Mouse (Mus musculus): ENCODE data around the gene Tbx6. TPM values are rescaled to one million over a fixed set of nuclear protein-coding genes. Genes with fewer than 3 reads are reported as not detected.
"Not testable (repeated sequence)": the region's sequence is repeated elsewhere in the genome, so short reads cannot be mapped to it uniquely, and the experiment has no call there.

Tbx6 gene
- polyA plus RNA-seq, 1 experiment = not detected

DNA sequence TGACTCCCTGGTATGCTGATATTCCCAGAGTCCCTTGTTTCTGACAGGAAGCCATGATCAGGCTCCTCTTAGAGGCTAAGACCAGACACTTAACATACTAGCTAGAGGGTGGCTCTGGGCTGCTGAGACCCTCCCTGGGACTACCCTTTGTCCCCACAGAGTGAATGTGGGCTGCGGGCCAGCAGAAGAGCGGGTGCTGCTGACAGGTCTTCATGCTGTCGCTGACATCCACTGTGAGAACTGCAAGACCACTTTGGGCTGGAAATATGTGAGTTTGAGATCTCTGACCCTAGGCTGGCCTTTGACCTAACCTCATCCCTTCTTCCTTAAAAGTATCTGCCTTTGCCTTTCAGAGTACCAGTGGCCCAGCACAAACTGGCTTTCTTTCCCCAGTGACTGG, 3.1 kb upstream of the Tbx6 start:
- H3K27ac ChIP-seq (replicated peaks; ENCODE audit: low read depth, low read length) = peak overlapping the region; percentile 65
- H3K4me1 ChIP-seq (ENCODE audit: control insufficient read depth, insufficient read depth, insufficient read length, low read length) = peaks cover 15% of the 10 kb centered on the region
- H3K4me3 ChIP-seq (ENCODE audit: insufficient read depth, low read depth, low read length) = peak overlapping the region; percentile 66

DNA sequence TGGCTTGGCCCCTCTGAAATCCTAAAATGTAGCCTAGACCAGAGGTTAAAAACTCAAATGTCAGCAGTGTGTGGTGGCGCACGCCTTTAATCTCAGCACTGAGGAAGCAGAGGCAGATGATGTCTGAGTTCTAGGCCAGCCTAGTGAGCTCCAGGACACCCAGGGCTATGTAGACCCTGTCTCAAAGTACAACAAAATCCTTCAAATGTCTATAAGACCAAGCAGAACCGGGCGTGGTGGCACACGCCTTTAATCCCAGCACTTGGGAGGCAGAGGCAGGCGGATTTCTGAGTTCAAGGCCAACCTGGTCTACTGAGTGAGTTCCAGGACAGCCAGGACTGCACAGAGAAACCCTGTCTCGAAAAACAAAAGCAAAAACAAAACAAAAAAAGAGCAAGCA, 2.2 kb upstream of the Tbx6 start:
- H3K27ac ChIP-seq (replicated peaks; ENCODE audit: low read depth, low read length); H3K4me3 ChIP-seq (ENCODE audit: insufficient read depth, low read depth, low read length): not testable (repeated sequence)
- H3K4me1 ChIP-seq (ENCODE audit: control insufficient read depth, insufficient read depth, insufficient read length, low read length) = peaks cover 15% of the 10 kb centered on the region

DNA sequence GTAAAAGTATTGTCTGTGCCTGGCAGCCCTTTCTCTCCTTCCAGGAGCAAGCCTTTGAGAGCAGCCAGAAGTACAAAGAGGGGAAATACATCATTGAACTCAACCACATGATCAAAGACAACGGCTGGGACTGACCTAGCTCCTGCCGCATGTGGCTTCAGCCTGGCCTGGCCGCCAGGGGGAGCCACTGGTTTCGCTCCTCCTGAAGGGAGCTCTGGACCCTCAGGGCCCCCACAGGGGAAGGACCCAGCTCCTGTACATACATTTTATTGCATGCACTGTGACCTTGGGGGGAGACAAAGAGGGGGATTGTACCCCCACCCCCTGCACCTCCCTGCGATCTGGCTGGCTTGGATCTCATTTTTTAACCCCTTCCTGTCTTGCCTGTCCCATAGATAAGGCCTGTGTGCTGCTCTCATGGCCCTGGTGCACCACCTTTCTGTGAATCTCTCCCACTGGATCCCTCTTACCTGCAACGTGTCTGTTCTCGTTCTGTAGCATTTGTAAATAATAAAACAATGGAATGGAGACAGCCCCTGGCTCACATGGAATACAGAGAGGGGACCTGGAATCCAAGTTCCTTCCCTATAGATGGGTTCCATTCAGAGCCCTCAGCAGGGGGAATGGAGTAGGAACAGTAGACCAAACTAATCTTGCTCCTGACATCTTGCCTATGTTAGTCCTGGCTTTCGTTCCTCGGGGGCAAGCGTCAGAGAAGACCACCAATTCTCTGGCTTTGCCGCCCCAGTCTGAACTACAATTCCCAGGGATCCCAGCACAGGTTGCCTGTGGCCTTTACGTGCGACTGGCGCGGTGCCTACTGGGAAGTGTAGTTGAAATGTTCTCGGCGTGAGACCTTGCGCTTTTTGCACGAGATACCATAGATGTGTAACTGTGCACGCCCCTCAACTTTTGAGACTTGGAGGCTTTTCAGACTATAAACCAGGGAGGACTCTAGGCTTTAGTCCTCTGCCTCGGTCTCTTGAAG, 1.0 kb upstream of the Tbx6 start:
- peaks cover 15% of the 10 kb centered on the region for H3K4me1 ChIP-seq (ENCODE audit: control insufficient read depth, insufficient read depth, insufficient read length, low read length)
- H3K4me3 ChIP-seq (ENCODE audit: insufficient read depth, low read depth, low read length) = peak overlapping the region; percentile 58
- peak overlapping the region; percentile 58 for H3K27ac ChIP-seq (replicated peaks; ENCODE audit: low read depth, low read length)

DNA sequence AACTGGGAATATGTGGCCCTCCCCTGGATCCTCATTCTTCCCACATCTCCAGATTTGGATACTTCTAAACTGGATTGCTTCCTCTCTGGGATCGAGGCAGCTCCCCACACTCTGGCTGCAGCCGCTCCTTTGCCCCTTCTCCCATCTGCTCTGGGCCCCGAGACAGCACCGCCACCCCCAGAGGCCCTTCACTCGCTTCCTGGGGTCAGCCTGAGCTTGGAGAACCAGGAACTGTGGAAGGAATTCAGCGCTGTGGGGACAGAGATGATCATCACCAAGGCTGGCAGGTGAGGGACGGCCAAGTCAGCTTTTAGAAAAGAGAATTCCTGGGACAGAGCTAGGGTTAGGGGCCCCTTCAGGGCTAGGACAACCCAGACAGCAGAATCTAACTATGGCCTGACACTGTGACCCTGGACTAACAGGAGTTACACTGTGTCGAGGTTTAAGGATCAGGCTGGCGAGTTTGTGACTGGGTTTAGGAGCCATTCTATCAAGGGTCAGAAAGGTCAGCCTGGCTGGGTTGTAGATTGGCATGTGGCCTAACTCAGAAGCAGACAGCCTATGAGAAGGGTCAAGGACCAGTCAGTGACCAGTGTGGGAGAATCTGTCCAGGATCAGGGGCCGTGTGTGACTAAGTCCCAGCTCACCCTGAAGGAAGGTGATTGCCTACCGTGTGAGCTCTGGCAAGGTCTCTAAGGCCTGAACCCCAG, 533 bp downstream of the Tbx6 start:
- no peak overlapping the region for H3K27ac ChIP-seq (replicated peaks; ENCODE audit: low read depth, low read length)
- H3K4me1 ChIP-seq (ENCODE audit: control insufficient read depth, insufficient read depth, insufficient read length, low read length) = peaks cover 7% of the 10 kb centered on the region; the same call in 1 of the 2 replicates
- H3K4me3 ChIP-seq (ENCODE audit: insufficient read depth, low read depth, low read length) = no peak overlapping the region

DNA sequence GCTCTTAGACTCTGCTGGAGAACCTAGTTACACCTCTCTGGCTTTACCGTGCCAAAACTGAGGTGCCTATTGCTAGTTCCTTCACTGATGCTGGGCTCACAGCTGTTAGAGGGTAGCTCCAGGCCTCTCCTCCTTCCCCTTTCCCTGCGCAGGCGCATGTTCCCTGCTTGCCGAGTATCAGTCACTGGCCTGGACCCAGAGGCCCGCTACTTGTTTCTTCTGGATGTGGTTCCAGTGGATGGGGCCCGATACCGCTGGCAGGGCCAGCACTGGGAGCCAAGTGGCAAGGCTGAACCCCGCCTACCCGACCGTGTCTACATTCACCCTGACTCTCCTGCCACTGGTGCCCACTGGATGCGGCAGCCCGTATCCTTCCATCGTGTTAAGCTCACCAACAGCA, 1.4 kb downstream of the Tbx6 start:
- Histone ChIP-seq H3K4me3 (ENCODE audit: insufficient read depth, low read depth, low read length) (no peak overlapping the region), H3K27ac (replicated peaks; ENCODE audit: low read depth, low read length) (no peak overlapping the region), H3K4me1 (ENCODE audit: control insufficient read depth, insufficient read depth, insufficient read length, low read length) (peaks cover 5% of the 10 kb centered on the region; the same call in 1 of the 2 replicates)

DNA sequence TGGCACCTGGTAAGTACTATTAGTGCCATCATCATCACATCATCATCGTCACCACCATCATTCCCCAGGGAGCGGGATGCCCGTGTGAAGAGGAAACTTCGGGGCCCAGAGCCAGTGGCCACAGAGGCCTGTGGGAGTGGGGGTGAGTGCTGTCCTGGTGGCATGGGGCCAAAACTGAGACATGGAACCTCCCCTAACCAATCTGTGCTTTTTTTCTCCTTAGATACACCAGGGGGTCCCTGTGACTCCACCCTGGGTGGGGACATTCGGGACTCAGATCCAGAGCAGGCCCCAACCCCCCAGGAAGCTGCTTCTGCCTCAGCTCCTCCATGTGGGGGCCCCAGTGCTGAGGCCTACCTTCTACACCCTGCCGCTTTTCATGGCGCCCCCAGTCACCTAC, 3.2 kb downstream of the Tbx6 start:
- Histone ChIP-seq H3K4me1 (ENCODE audit: control insufficient read depth, insufficient read depth, insufficient read length, low read length) (no peaks in the 10 kb centered on the region), H3K4me3 (ENCODE audit: insufficient read depth, low read depth, low read length) (no peak overlapping the region), H3K27ac (replicated peaks; ENCODE audit: low read depth, low read length) (no peak overlapping the region)

DNA sequence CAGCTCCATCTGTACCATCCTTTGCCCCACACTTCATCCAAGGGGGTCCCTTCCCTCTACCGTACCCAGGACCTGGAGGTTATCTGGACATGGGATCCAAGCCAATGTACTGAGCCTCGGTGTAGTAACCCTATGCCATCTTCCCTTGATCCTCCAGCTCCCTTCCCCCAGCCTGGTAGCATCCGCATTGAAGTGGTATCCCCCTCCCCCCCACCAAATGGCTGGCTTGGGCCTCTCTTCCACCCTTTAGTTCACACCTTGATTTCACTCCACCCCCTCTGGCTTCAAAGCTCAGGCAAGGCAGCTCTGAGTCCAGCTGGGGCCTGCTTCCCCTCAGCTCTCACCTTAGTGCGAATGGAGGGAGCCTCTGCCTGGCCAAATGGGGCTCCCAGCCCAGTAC, 3.8 kb downstream of the Tbx6 start:
- Histone ChIP-seq H3K4me3 (ENCODE audit: insufficient read depth, low read depth, low read length) (no peak overlapping the region), H3K4me1 (ENCODE audit: control insufficient read depth, insufficient read depth, insufficient read length, low read length) (no peaks in the 10 kb centered on the region), H3K27ac (replicated peaks; ENCODE audit: low read depth, low read length) (no peak overlapping the region)

DNA sequence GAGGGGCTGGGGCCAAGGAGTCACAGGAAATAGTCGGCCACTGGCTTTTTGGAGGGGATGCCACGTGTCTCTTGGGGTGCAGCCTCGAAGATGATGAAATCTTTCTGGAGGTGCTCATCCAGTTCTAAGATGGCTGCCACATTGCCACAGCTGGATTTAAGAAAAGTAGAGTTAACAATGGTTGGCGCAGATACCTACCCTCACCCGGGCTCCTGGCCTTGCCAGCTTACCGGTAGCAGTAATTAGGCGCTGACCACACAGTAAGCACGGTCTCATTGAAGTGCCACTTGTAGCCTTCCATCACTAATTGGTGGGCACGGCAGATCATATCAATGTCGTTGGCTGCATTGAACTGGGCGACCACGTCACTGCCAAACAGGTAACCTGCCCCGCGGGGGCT, 4.9 kb downstream of the Tbx6 start:
- Histone ChIP-seq H3K4me1 (ENCODE audit: control insufficient read depth, insufficient read depth, insufficient read length, low read length) (0 out of 2 replicates have a peak, but pooled peaks cover 3% of the 10 kb centered on the region), H3K4me3 (ENCODE audit: insufficient read depth, low read depth, low read length) (no peak overlapping the region), H3K27ac (replicated peaks; ENCODE audit: low read depth, low read length) (no peak overlapping the region)

DNA sequence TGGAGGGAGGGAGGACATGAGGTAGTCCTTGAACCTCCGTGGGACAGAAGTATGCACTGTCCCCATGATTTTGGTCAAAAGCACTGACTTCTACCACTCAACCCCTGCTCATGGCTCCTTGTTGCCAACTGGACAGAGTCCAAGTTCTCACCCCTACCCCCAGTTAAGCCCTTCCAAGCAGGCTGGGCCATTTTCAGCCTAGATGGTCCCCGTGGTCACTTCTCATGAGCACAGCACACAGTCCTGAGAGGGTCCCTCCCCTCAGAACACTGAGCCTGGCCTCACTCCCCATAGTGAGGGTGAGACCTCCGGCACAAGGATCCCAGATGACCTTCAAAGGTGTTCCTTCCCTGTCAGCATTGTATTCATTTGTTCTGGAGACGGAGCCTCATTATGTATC, 7.9 kb downstream of the Tbx6 start:
- Histone ChIP-seq H3K27ac (replicated peaks; ENCODE audit: low read depth, low read length) (no peak overlapping the region), H3K4me1 (ENCODE audit: control insufficient read depth, insufficient read depth, insufficient read length, low read length) (0 out of 2 replicates have a peak, but pooled peaks cover 3% of the 10 kb centered on the region), H3K4me3 (ENCODE audit: insufficient read depth, low read depth, low read length) (no peak overlapping the region)

DNA sequence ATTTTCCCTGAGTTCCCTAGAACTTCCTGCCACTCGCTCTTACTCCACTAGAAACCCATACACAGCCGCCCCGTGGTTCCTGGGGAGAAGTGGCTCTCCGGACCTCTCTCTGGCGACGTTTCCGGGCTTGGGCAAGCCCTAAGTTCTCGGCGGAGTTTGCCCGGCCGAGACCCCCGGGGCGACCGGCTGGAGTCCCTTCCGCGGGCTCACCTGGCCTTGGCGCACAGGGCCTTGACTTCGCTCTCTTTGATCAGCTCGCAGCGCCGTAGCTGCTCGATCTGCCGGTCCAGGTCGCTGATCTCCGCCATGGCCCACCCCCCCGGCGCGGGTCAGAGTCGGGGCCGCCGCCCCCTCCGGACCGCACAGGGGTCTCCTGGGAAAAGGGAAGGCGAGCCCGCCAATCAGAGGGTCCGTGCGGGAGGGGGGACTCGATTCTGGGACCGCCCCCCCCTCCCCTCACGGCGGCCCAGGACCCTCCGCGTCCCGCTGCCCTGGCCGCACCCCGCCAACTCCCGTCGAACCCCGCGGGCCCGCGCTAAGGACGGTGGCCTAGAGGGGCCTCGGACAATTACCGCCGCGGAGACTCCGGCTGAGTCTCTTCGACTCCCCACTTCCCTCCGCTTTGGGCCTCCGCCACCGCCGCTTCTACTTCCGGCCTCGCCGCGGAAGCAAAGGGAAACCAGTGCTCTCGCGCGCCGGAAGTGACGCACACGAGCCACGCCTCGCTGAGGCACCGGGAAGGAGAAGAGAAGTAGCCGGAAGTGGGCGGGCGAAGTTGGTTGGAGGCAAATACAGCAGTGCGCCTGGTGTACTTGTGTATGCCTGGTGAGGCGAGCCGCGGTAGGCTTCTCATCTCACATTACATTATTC, 10.8 kb downstream of the Tbx6 start, which contains the start of gene Ppp4c:
Ppp4c (minus strand) TSS at position 646 of the 870 bp plus-strand sequence.
- H3K4me1 ChIP-seq (ENCODE audit: control insufficient read depth, insufficient read depth, insufficient read length, low read length) = peaks cover 3% of the 10 kb centered on the region; the same call in 1 of the 2 replicates
- peak within 1 kb of the TSS; percentile 99 for H3K4me3 ChIP-seq (ENCODE audit: insufficient read depth, low read depth, low read length)
- peak within 1 kb of the TSS; percentile 93 for H3K27ac ChIP-seq (replicated peaks; ENCODE audit: low read depth, low read length)

DNA sequence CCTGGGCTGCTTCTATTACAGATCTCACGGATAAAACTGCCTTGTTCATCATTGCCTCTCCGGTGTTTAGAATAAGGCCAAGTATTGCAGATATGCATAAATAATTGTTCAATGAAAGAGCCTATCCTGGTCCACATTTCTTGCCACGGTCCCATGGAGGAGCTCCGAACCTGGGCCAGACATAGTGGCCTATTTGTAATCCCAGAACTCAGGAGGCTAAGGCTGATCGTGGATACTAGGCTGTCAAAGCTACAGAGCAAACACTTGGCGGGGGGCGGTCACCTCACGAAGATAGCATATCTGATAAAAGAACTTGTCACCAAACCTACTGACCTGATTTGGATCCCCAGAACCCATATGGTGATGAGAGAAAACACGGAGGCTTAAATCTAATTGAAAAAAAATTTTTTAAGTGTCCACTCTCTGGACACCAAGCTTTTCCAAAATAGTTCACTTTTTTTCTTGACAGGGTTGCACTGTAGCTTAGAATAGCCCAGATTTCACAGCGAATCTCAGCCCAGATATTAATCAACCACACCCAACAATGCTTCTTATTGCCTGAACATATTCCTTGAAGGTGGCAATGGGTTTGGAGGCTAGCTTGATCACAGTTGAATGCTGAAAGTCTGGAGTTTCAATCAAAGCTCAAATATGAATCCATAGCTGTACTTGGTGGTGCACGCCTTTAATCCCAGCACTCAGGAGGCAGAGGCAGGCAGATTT, 11.6 kb downstream of the Tbx6 start:
- Histone ChIP-seq H3K27ac (replicated peaks; ENCODE audit: low read depth, low read length) (peak overlapping the region; percentile 26; the same call in 1 of the 2 replicates), H3K4me3 (ENCODE audit: insufficient read depth, low read depth, low read length) (peak overlapping the region; percentile 25), H3K4me1 (ENCODE audit: control insufficient read depth, insufficient read depth, insufficient read length, low read length) (peaks cover 3% of the 10 kb centered on the region; the same call in 1 of the 2 replicates)

DNA sequence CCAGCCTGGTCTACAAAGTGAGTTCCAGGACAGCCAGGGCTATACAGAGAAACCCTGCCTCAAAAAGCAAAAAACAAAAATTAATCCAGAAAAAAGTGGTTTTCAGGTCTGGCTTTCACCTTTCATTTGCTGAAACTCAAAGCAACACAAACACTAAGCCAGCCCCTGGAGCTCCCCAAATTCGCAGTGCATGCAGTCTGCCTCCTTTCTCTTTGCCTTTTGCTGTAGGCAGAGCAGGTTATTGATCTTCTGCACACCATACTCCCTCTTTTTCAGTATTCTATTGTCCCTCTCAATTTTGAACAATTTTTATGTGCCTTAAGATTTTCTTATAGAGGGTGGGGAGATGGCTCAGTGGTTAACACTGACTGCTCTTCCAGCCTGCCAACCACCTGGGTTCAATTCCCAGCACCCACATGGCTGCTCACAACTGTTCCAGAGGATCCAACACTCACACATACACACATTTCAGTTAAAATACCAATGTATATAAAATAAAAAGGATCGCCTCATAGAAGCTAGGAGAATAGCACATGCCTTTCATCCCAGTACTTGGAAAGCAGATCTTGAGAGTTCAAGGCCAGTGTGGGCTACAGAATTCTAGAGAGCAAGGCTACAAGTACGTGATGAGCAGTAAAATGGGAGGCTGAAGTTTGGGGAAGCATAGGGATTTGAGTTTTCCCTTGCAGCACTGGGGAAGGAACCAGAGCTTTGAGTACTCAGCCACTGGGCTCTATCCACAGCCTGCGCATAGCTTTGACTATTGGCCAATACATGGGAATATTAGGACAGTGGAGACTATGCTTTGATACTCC, 12.4 kb downstream of the Tbx6 start:
- no peak overlapping the region for H3K4me3 ChIP-seq (ENCODE audit: insufficient read depth, low read depth, low read length)
- H3K4me1 ChIP-seq (ENCODE audit: control insufficient read depth, insufficient read depth, insufficient read length, low read length) = peaks cover 3% of the 10 kb centered on the region; the same call in 1 of the 2 replicates
- no peak overlapping the region for H3K27ac ChIP-seq (replicated peaks; ENCODE audit: low read depth, low read length)

DNA sequence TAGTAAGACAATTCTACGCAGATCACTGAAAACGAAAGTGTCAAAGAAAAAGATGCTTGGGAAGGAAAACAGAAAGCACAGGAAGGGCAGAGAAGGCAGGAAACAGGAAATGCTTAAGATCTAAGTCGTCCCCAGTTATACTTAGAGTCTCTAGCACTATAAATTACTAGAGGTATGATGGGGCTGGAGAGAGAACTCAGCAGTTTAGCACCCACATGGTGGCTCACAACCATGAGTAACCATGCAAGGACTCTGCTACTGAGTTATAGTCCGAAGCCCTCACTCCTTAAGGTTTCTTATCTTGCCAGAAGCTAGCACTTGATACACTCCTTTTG, 13.0 kb downstream of the Tbx6 start:
- no peak overlapping the region for H3K27ac ChIP-seq (replicated peaks; ENCODE audit: low read depth, low read length)

More for the DNA sequence above, 13.0 kb downstream of the Tbx6 start:
- H3K4me3 ChIP-seq (ENCODE audit: insufficient read depth, low read depth, low read length) = no peak overlapping the region
- H3K4me1 ChIP-seq (ENCODE audit: control insufficient read depth, insufficient read depth, insufficient read length, low read length) = peaks cover 3% of the 10 kb centered on the region; the same call in 1 of the 2 replicates
